Mouse (Mus musculus): ENCODE measurements around the gene Skiv2l. TPM values are rescaled to one million over a fixed set of nuclear protein-coding genes. Genes with fewer than 3 reads are reported as not detected.

Gene Skiv2l
- total RNA-seq (2014; rRNA removed) (91.8 and 97.7 TPM in 2 replicates), polyA plus RNA-seq (2015; fragmentation: Nextera tagmentation; extraction: Ambion mirVana) (36.9 and 42.8 TPM in 2 replicates)

DNA sequence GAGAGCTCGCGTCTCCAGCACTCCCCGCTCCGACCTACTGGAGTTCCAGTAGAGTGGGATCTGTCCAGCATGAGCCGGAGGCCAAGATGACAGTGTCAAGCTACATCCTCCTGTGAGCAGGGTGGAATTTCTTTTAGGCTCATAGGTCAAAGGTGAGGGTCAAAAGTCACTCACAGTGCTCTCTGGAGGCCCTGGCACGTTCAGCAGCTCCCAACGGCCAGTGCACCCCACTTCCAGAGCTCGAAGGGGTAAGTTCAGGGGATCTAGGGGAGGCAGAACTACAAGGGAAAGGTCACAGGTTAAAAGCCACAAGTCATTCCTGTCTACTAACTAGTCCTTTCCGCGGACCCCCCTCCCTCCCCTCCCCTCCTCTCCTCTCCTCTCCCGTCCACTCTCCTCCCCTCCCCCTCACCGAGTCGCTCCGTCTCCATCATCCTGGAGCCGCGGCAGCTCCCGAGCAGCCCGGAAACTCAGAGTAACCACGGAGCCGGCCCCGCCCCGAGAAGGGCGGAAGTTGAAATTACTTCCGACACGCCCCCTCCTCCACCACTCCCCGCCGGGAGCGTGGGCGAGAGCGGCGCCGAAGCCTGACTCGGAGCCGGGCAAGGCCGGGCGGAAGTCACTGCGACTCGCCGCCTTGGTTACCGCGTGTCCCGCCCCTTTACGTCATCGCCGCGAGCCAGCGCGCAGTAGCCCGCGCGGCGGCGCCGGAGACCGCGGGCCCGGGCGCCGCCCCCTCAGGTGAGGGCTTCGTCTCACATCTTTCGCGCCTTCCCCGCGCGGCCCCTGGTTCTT, at the start of gene Skiv2l, which contains the start of gene Nelfe:
TSS of gene Skiv2l (minus strand) at position 489 of the 795 bp plus-strand sequence.
TSS of gene Nelfe (plus strand) at position 670 of the 795 bp plus-strand sequence.
- WGBS = under 1% methylated on average over 60 of the region's 65 CpGs
- DNase-seq (peak; percentile 99), ATAC-seq (peak; percentile 99)
- Histone ChIP-seq H3K4me1 (ENCODE audit: insufficient read depth) (0 out of 2 replicates have a peak, but pooled peaks cover 10% of the 10 kb centered on the region), H3K9me3 (ENCODE audit: low read length) (no peaks in the 10 kb centered on the region), H3K27me3 (ENCODE audit: insufficient read depth, low read length) (no peaks in the 10 kb centered on the region), H3K36me3 (ENCODE audit: insufficient read depth) (peaks cover 61% of the 10 kb centered on the region), H3K9ac (peak within 1 kb of the TSS; percentile 75), H3K27ac (ENCODE audit: low read depth, low read length) (peak within 1 kb of the TSS; percentile 5; the same call in 1 of the 2 replicates), H3K4me2 (ENCODE audit: low read depth) (peak within 1 kb of the TSS; percentile 77), H3K4me3 (ENCODE audit: low read depth, low read length) (peak within 1 kb of the TSS; percentile 68)
- no peak for TF ChIP-seq CTCF (IDR thresholded peaks at IDR 0.05; ENCODE audit: low read depth)

DNA sequence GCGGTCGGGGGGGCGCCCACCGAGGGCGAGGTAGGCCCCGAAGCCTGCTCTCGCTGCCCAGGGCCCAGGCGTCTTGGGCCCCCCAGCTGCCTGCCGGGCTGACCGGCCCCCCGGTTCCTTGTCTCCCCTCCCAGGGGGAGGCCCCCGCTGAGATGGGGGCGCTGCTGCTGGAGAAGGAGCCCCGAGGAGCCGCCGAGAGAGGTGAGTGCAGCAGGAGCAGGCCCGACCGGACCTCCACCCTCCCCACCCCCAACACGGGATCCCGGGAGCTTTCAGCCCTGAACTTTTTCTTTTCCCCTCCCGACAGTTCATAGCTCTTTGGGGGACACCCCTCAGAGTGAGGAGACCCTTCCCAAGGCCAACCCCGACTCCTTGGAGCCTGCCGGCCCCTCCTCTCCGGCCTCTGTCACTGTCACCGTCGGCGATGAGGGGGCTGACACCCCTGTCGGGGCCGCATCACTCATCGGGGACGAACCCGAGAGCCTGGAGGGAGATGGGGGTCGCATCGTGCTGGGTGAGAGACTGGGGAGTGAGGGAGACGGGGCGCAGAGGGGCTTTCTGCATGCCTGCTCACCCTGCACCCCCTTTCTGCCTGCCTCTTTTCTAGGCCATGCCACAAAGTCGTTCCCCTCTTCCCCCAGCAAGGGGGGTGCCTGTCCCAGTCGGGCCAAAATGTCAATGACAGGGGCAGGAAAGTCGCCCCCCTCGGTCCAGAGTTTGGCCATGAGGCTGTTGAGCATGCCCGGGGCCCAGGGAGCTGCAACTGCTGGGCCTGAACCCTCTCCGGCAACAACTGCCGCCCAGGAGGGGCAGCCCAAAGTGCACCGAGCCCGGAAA, 49.3 kb upstream of the Skiv2l start:
- TF ChIP-seq CTCF (IDR thresholded peaks at IDR 0.05; ENCODE audit: low read depth) = no peak
- Histone ChIP-seq H3K36me3 (ENCODE audit: insufficient read depth) (peaks cover 31% of the 10 kb centered on the region), H3K4me1 (ENCODE audit: insufficient read depth) (peaks cover 10% of the 10 kb centered on the region; the same call in 1 of the 2 replicates), H3K27ac (ENCODE audit: low read depth, low read length) (peak overlapping the region; percentile 91), H3K9ac (peak overlapping the region; percentile 83), H3K9me3 (ENCODE audit: low read length) (no peaks in the 10 kb centered on the region), H3K4me3 (ENCODE audit: low read depth, low read length) (peak overlapping the region; percentile 95), H3K27me3 (ENCODE audit: insufficient read depth, low read length) (no peaks in the 10 kb centered on the region), H3K4me2 (ENCODE audit: low read depth) (peak overlapping the region; percentile 89)
- 2% methylated on average over 41 of the region's 45 CpGs for WGBS
- no peak for ATAC-seq
- DNase-seq = peak; percentile 17

DNA sequence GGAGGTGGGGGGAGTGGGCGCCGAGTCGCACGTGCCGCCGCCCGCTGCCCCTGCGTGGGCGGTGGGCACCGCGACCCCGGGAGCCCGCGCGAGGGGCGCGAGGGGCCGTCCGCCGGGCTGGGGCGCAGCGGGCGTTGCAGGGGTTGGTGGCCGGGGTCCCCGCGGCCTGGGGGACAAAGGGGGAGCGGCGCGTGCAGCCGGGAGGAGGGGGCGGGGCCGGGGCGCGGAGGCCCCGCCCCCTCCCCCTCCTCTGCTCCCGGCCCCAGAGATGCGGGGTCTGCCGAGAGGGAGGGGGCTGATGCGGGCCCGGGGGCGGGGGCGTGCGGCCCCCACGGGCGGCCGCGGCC, 48.7 kb upstream of the Skiv2l start:
- peak overlapping the region; percentile 89 for H3K4me2 ChIP-seq (ENCODE audit: low read depth)
- DNase-seq = peak; percentile 54
- H3K9me3 ChIP-seq (ENCODE audit: low read length) = no peaks in the 10 kb centered on the region
- TF ChIP-seq CTCF (IDR thresholded peaks at IDR 0.05; ENCODE audit: low read depth) = no peak
- peaks cover 27% of the 10 kb centered on the region for H3K36me3 ChIP-seq (ENCODE audit: insufficient read depth)
- peak overlapping the region; percentile 91 for H3K27ac ChIP-seq (ENCODE audit: low read depth, low read length)
- H3K9ac ChIP-seq = peak overlapping the region; percentile 83
- WGBS = 0% methylated on average over 21 of the region's 47 CpGs
- no peak for ATAC-seq
- peaks cover 10% of the 10 kb centered on the region; the same call in 1 of the 2 replicates for H3K4me1 ChIP-seq (ENCODE audit: insufficient read depth)
- no peaks in the 10 kb centered on the region for H3K27me3 ChIP-seq (ENCODE audit: insufficient read depth, low read length)
- peak overlapping the region; percentile 95 for H3K4me3 ChIP-seq (ENCODE audit: low read depth, low read length)

DNA sequence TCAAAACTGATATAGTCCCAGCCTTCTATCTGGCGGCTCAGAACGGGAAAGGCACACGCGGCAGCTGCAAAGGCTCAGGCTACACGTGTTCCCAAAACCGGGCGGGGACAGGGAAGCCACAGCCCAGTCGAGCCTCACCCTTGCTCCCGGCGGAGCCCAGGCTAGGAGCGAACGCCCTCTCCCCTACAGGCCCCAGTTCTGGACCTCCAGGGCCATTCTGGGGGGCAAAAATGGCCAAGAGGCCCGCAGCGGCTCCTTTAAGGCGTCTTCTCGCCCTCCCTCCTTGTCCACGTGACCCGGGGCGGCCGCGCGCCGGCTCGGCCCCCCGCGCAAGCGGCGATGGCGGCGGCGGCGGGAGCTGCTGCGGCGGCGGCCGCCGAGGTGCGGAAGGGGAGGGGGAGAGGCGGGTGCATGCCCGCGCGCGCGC, 48.2 kb upstream of the Skiv2l start, which contains the start of the genes C2 and Ehmt2:
TSS of gene C2 (minus strand) at position 106 of the 427 bp plus-strand sequence.
TSS of gene Ehmt2 (plus strand) at position 310 of the 427 bp plus-strand sequence.
- H3K9ac ChIP-seq = peak within 1 kb of the TSS; percentile 83
- H3K9me3 ChIP-seq (ENCODE audit: low read length) = no peaks in the 10 kb centered on the region
- peak within 1 kb of the TSS; percentile 91 for H3K27ac ChIP-seq (ENCODE audit: low read depth, low read length)
- peak within 1 kb of the TSS; percentile 95 for H3K4me3 ChIP-seq (ENCODE audit: low read depth, low read length)
- peak within 1 kb of the TSS; percentile 89 for H3K4me2 ChIP-seq (ENCODE audit: low read depth)
- ATAC-seq (peak; percentile 45), DNase-seq (peak; percentile 89)
- H3K36me3 ChIP-seq (ENCODE audit: insufficient read depth) = peaks cover 22% of the 10 kb centered on the region
- H3K4me1 ChIP-seq (ENCODE audit: insufficient read depth) = peaks cover 10% of the 10 kb centered on the region; the same call in 1 of the 2 replicates
- 3% methylated on average over 18 of the region's 44 CpGs for WGBS
- no peak for TF ChIP-seq CTCF (IDR thresholded peaks at IDR 0.05; ENCODE audit: low read depth)
- H3K27me3 ChIP-seq (ENCODE audit: insufficient read depth, low read length) = no peaks in the 10 kb centered on the region

DNA sequence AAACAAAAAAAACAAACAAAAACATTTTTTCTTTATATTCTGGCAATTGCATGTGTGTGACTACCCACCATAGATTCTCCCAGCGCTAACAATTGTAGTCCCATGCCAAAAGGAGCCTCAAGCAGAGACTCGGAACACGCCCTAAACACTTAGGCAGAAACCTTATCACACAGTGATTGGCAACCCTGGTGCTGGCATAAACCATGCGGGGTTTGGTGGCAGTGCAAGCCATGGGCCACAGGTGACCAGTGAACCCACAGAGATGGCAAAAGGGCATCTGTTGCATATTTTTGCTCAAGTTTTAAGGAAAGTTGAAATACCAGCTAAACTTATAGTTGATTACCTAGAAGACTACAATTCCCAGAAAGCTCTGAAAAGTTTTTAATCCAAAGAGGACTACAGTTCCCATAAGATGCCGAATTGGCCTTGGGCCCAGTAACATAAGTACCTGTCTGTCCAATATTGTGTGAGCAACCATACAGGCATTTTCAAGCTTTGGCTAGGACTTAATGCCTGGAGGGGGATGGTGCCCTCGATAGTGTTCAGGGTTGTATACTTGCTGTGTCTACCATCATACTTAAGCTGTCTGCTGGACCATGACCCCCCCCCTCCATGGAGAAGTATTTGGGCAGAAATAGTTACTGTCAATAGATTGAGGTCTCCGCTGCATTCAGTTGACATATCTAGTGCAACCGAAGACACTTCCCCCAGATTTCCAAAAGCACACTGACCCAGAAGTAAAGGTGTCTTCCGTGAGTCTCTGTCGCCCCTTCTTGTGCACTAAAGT, 47.6 kb upstream of the Skiv2l start:
- H3K27me3 ChIP-seq (ENCODE audit: insufficient read depth, low read length) = no peaks in the 10 kb centered on the region
- peak overlapping the region; percentile 89 for H3K4me2 ChIP-seq (ENCODE audit: low read depth)
- H3K36me3 ChIP-seq (ENCODE audit: insufficient read depth) = peaks cover 17% of the 10 kb centered on the region
- H3K27ac ChIP-seq (ENCODE audit: low read depth, low read length) = peak overlapping the region; percentile 91
- ATAC-seq (no peak), DNase-seq (peak; percentile 63)
- peaks cover 10% of the 10 kb centered on the region; the same call in 1 of the 2 replicates for H3K4me1 ChIP-seq (ENCODE audit: insufficient read depth)
- H3K4me3 ChIP-seq (ENCODE audit: low read depth, low read length) = peak overlapping the region; percentile 95
- TF ChIP-seq CTCF (IDR thresholded peaks at IDR 0.05; ENCODE audit: low read depth) = no peak
- H3K9me3 ChIP-seq (ENCODE audit: low read length) = no peaks in the 10 kb centered on the region
- WGBS = 14% methylated on average over 10 of the region's 10 CpGs
- peak overlapping the region; percentile 83 for H3K9ac ChIP-seq

DNA sequence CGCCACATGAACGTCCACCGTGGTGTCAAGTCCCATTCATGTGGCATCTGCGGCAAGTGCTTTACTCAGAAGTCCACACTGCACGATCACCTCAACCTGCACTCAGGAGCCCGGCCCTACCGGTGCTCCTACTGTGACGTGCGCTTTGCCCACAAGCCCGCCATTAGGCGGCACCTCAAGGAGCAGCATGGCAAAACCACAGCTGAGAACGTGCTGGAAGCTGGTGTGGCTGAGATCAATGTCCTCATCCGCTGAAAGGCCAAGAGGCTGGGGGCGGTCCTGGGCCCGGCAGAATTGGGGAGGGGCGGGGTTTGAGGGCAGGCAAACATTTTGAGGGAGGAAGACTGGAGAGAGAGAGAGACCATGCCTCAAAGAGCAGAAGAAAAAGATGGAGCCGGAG, 46.4 kb upstream of the Skiv2l start:
- peaks cover 9% of the 10 kb centered on the region for H3K36me3 ChIP-seq (ENCODE audit: insufficient read depth)
- TF ChIP-seq CTCF (IDR thresholded peaks at IDR 0.05; ENCODE audit: low read depth) = no peak
- H3K4me3 ChIP-seq (ENCODE audit: low read depth, low read length) = no peak overlapping the region
- H3K27me3 ChIP-seq (ENCODE audit: insufficient read depth, low read length) = no peaks in the 10 kb centered on the region
- no peaks in the 10 kb centered on the region for H3K9me3 ChIP-seq (ENCODE audit: low read length)
- H3K4me1 ChIP-seq (ENCODE audit: insufficient read depth) = peaks cover 10% of the 10 kb centered on the region; the same call in 1 of the 2 replicates
- DNase-seq (no peak), ATAC-seq (no peak)
- WGBS = 83% methylated on average over 17 of the region's 17 CpGs
- no peak overlapping the region for H3K27ac ChIP-seq (ENCODE audit: low read depth, low read length)
- no peak overlapping the region for H3K9ac ChIP-seq
- no peak overlapping the region for H3K4me2 ChIP-seq (ENCODE audit: low read depth)

Data from forebrain, postnatal 0 days (tissue).